Mouse (Mus musculus) liver, postnatal 0 days (tissue): Measurements from ENCODE around the gene Pdyn. TPM values are rescaled to one million over a fixed set of nuclear protein-coding genes. Genes with fewer than 3 reads are reported as not detected.

Experiments
- ATAC-seq: fragments of 200-750 bp; cut with Nextera tagmentation; 2 replicates; pipeline ENCODE4 v1.8.0; 2017; ENCODE audit warnings: mild to moderate bottlenecking, moderate library complexity
- DNase-seq: peaks from one replicate; pipeline ENCODE4 v3.0.0-alpha.2; 2016
- H3K27ac ChIP-seq: fragments of 300-500 bp; sonication (generic); 2 replicates; pipeline ENCODE4 v1.5.1; 2014; ENCODE audit warnings: antibody characterized with exemption, moderate library complexity, mild to moderate bottlenecking, low read depth
- H3K27me3 ChIP-seq: fragments of 300-500 bp; sonication (generic); 2 replicates; pipeline ENCODE4 v1.6.1; 2014; ENCODE audit warnings: low read length, control low read depth, mixed read lengths; ENCODE audit not compliant: insufficient read depth
- H3K36me3 ChIP-seq: fragments of 300-500 bp; sonication (generic); replicated peaks from 2 replicates; pipeline ENCODE4 v1.6.1; 2014; ENCODE audit warnings: mild to moderate bottlenecking, control low read depth, low read length, moderate library complexity, mixed read lengths; ENCODE audit not compliant: insufficient read depth
- H3K4me1 ChIP-seq: fragments of 300-500 bp; sonication (generic); 2 replicates; pipeline ENCODE4 v1.6.1; 2014; ENCODE audit warnings: antibody characterized with exemption, mild to moderate bottlenecking, control low read depth; ENCODE audit not compliant: insufficient read depth
- H3K4me2 ChIP-seq: fragments of 300-500 bp; sonication (generic); 2 replicates; pipeline ENCODE4 v1.6.1; 2014; ENCODE audit warnings: low read depth, mild to moderate bottlenecking, low read length, moderate library complexity, mixed read lengths
- H3K4me3 ChIP-seq: fragments of 300-500 bp; sonication (generic); 2 replicates; pipeline ENCODE4 v1.5.1; 2014; ENCODE audit warnings: low read depth, low read length
- H3K9ac ChIP-seq: fragments of 300-500 bp; sonication (generic); replicated peaks from 2 replicates; pipeline ENCODE4 v1.6.1; 2014; ENCODE audit warnings: mild to moderate bottlenecking, moderate library complexity
- H3K9me3 ChIP-seq: fragments of 300-500 bp; sonication (generic); 2 replicates; pipeline ENCODE4 v1.6.1; 2016; ENCODE audit warnings: mild to moderate bottlenecking, control low read depth, low read length, mixed read lengths
- CTCF ChIP-seq: sonication (generic); IDR thresholded peaks from 2 replicates; pipeline ENCODE4 v1.5.1; 2016; ENCODE audit warnings: antibody characterized with exemption, low read depth
- EP300 ChIP-seq: IDR thresholded peaks from 2 replicates; pipeline ENCODE4 v1.6.1; 2016; ENCODE audit warnings: antibody characterized with exemption, low read depth, mild to moderate bottlenecking
- WGBS: fragments of 180-500 bp; shearing (Covaris S2); extraction: QIAGEN DNeasy Blood & Tissue Kit; methylation state at CpG from one replicate; pipeline ENCODE4 v1.1.7; 2014; ENCODE audit not compliant: insufficient replicate concordance; 5-methylcytosine and 5-hydroxymethylcytosine counted together
- polyA plus RNA-seq: library from polyadenylated mRNA; unstranded; fragments of >200 nt; fragmentation: Nextera tagmentation; extraction: Ambion mirVana; gene quantifications from 2 replicates; pipeline ENCODE4 v1.2.1, GENCODE M21; 2015

The Pdyn gene
- polyA plus RNA-seq, 1 experiment from 2014 or later, result not detected

GRCm38 (mm10) chr2:129713026-129713544 is 13.4 kb upstream of the Pdyn start:
- H3K9me3 ChIP-seq, result no peaks in the 10 kb centered on the region
- WGBS, result 67% methylated on average over 5 of the region's 5 CpGs

DNA sequence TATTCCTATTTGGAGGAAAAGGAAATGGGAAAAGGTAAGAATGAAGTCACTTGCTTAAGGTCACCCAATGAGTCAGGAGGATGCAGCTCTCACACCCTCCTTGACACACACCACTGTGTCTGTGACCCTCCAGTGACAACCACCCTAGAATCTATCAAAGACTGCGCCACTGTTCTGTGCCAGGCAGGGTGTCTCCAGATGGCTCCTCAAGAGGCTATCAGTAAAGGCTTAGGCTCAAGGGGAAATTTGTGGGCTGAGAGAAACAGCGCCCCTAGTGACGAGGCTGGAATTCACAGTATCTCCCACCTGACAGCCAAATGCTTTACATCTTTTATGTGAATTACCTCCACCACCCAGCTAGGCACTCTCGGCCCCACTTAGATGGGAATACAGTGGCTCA is 3.6 kb downstream of the Pdyn start:
- Histone ChIP-seq H3K27me3 (peaks cover 28% of the 10 kb centered on the region), H3K4me3 (no peak overlapping the region), H3K4me1 (no peaks in the 10 kb centered on the region), H3K27ac (no peak overlapping the region), H3K4me2 (no peak overlapping the region), H3K36me3 (no peaks in the 10 kb centered on the region), H3K9me3 (no peaks in the 10 kb centered on the region), H3K9ac (no peak overlapping the region)
- DNase-seq (peak; percentile 61), ATAC-seq (no peak)
- 7% methylated on average over 4 of the region's 4 CpGs for WGBS
- TF ChIP-seq CTCF, result peak; percentile 72
- TF ChIP-seq EP300, result no peak

More at GRCm38 (mm10) chr2:129713026-129713544, 13.4 kb upstream of the Pdyn start:
- no peak for TF ChIP-seq EP300
- no peak for TF ChIP-seq CTCF
- Histone ChIP-seq H3K4me1 (no peaks in the 10 kb centered on the region), H3K36me3 (no peaks in the 10 kb centered on the region), H3K27me3 (no peaks in the 10 kb centered on the region), H3K4me3 (no peak overlapping the region), H3K27ac (no peak overlapping the region), H3K9ac (no peak overlapping the region), H3K4me2 (no peak overlapping the region)
- peak; percentile 1 for DNase-seq
- ATAC-seq, result no peak

- no peak overlapping the region for H3K4me2 ChIP-seq
- peaks cover 16% of the 10 kb centered on the region for H3K27me3 ChIP-seq
- no peaks in the 10 kb centered on the region for H3K4me1 ChIP-seq
- DNase-seq (no peak), ATAC-seq (peak; percentile 40; the same call in 1 of the 2 replicates)
- no peaks in the 10 kb centered on the region for H3K9me3 ChIP-seq
- 20% methylated on average over 6 of the region's 6 CpGs for WGBS
- no peak overlapping the region for H3K4me3 ChIP-seq
- no peaks in the 10 kb centered on the region for H3K36me3 ChIP-seq
- no peak overlapping the region for H3K9ac ChIP-seq
- no peak overlapping the region for H3K27ac ChIP-seq
- TF ChIP-seq CTCF, result no peak
- peak; percentile 78; the same call in 1 of the 2 replicates for TF ChIP-seq EP300
Observed at GRCm38 (mm10) chr2:129694303-129694702, 5.3 kb downstream of the Pdyn start.

- Histone ChIP-seq H3K9ac (no peak overlapping the region), H3K4me2 (no peak overlapping the region), H3K4me1 (no peaks in the 10 kb centered on the region), H3K27ac (no peak overlapping the region), H3K4me3 (no peak overlapping the region), H3K36me3 (no peaks in the 10 kb centered on the region), H3K9me3 (no peaks in the 10 kb centered on the region), H3K27me3 (peaks cover 5% of the 10 kb centered on the region; the same call in 1 of the 2 replicates)
- 85% methylated on average over 8 of the region's 8 CpGs for WGBS
- TF ChIP-seq EP300 (no peak), CTCF (no peak)
- ATAC-seq (no peak), DNase-seq (no peak)
Observed at GRCm38 (mm10) chr2:129692694-129693093, 7.0 kb downstream of the Pdyn start.

DNA sequence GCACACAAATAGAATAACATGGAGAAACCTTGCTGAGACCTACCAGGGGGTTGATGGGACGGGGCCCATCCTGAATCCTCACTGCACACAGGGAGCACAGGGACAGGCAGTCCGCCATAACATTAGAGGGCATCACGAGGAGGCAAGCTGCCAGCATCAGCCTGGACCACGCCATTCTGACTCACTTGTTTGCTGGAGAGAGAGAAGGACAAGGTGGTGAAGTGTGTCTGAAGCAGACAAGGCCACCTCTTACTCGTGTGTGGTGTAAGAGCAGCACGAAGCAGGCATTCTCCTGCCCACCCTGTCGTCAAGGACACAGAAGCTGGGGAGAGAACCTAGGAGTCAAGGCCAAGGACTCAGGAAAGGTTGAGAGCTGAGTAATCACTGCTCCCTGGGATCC is 9.9 kb downstream of the Pdyn start:
- Histone ChIP-seq H3K4me2 (no peak overlapping the region), H3K27ac (no peak overlapping the region), H3K4me1 (no peaks in the 10 kb centered on the region), H3K27me3 (no peaks in the 10 kb centered on the region), H3K4me3 (no peak overlapping the region), H3K9me3 (no peaks in the 10 kb centered on the region), H3K36me3 (no peaks in the 10 kb centered on the region), H3K9ac (no peak overlapping the region)
- ATAC-seq (no peak), DNase-seq (no peak)
- TF ChIP-seq EP300, result no peak
- no peak for TF ChIP-seq CTCF
- WGBS, result 62% methylated on average over 7 of the region's 7 CpGs

- Histone ChIP-seq H3K36me3 (no peaks in the 10 kb centered on the region), H3K27me3 (no peaks in the 10 kb centered on the region), H3K4me3 (no peak overlapping the region), H3K4me1 (no peaks in the 10 kb centered on the region), H3K9me3 (no peaks in the 10 kb centered on the region), H3K27ac (no peak overlapping the region), H3K4me2 (no peak overlapping the region), H3K9ac (no peak overlapping the region)
- WGBS, result 86% methylated on average over 28 of the region's 28 CpGs
- ATAC-seq (no peak), DNase-seq (no peak)
- no peak for TF ChIP-seq EP300
- no peak for TF ChIP-seq CTCF
Observed at GRCm38 (mm10) chr2:129688036-129688625, 11.5 kb downstream of the Pdyn start.
